ENCODE assay signal across 8 mouse cellular contexts in genomic region chr5:16181041-16181440, GRCm38 (mm10).
"Had no signal": no experiment of that assay in that cellular context is flagged by ENCODE, and none has a peak within 500 bp of the region (broad histone marks: within the 10 kb centered on the region; RNA-seq: fewer than 3 reads in every experiment).

No protein-coding gene starts in this region.

- ATAC-seq: midbrain, embryonic 13.5 days had no signal

- H3K27me3 ChIP-seq: limb, embryonic 13.5 days; midbrain, embryonic 13.5 days had no signal

- H3K27ac ChIP-seq: limb, embryonic 13.5 days; liver, embryonic 14.5 days; midbrain, embryonic 13.5 days had no signal

- H3K36me3 ChIP-seq: limb, embryonic 13.5 days; midbrain, embryonic 13.5 days had no signal

- H3K9ac ChIP-seq: limb, embryonic 13.5 days; liver, embryonic 14.5 days; midbrain, embryonic 13.5 days had no signal

- H3K4me1 ChIP-seq: midbrain, embryonic 13.5 days had no signal

- DNase-seq: kidney, postnatal 14 days; left cerebral cortex, postnatal 4 days; lung, adult 18-20 months; right cerebral cortex, postnatal 14 days; thymus, postnatal 36 days had no signal

- H3K9me3 ChIP-seq: limb, embryonic 13.5 days; midbrain, embryonic 13.5 days had no signal

- H3K4me2 ChIP-seq: limb, embryonic 13.5 days; midbrain, embryonic 13.5 days had no signal

- H3K4me3 ChIP-seq: limb, embryonic 13.5 days; midbrain, embryonic 13.5 days had no signal
